In the genomic region with DNA sequence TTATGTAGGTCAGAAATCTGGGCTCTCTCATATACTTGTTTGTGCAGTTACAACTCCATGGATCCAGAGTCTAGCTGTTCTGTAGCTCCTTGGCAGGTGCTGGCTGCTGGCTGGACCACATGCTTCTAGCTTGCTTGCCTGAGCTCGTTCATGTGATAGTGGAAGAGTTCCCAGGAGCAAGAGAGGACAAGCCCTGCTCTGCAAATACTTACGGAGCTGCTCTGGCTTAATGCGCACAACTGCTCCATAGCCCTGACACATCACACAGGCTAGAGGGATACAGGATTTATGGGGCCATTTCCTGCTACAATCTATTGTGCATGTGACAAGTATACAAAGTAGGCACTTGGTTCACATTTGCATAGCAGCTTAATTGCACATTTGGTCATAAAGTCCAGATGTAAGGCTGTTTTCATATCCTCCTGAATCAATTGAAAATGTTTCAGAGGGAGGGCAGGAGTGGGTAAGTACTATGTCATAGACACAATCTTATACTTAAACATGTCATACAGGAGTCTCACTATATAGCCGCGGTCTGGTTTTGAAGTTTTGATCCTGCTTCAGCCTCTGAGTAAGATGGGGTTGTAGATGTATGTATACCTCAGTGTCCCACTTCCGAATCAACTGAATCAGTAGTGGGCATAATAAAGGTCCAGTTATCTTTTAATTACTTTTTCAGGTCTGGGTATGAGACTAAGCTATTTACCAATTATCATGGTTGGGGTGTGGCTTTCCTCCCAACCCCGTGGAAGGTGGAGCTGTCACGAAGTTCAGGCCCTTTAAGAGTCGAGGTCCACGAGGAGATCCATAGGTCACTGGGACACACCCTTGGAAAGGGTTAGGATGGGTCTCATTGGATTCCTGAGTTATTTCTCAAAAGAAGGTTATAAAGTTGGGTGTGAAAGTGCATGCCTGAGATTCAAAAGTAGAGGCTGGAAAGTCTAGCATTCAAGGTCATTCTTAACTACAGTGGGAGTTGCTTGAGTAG, we compare ENCODE assay signal across 12 mouse cellular contexts.
DNase-seq lines count a peak whose midpoint lies in the region; ATAC-seq and TF ChIP-seq lines count a peak whose summit lies in the region.
"Had no signal": no experiment of that assay in that cellular context is flagged by ENCODE, and none has a peak within 500 bp of the region (broad histone marks: within the 10 kb centered on the region; RNA-seq: fewer than 3 reads in every experiment).

No protein-coding gene starts in this region.

- H3K9me3 ChIP-seq in stomach, postnatal 0 days (ENCODE audit: control insufficient read depth, low read length) = no peaks in the 10 kb centered on the region
- no peaks in the 10 kb centered on the region for H3K9me3 ChIP-seq in liver, embryonic 11.5 days (ENCODE audit: control insufficient read depth, low read length)

- peak; percentile 77 for ATAC-seq in frontal cortex, adult (ENCODE audit: low TSS enrichment)
- peak; percentile 71; the same call in 1 of the 2 replicates for ATAC-seq in stomach, postnatal 0 days (ENCODE audit: low FRiP score, low TSS enrichment)
- no peak for ATAC-seq in liver, embryonic 11.5 days (replicated peaks; ENCODE audit: low FRiP score)
- ATAC-seq: forebrain, embryonic 14.5 days had no signal

- intact Hi-C loops in heart, postnatal 14 days (cut with DNase I) = no loop called here

- no peak overlapping the region for H3K4me2 ChIP-seq in stomach, postnatal 0 days (replicated peaks; ENCODE audit: low read depth)
- H3K4me2 ChIP-seq in liver, embryonic 11.5 days = no peak overlapping the region

- no peaks in the 10 kb centered on the region for H3K36me3 ChIP-seq in stomach, postnatal 0 days (ENCODE audit: control insufficient read depth, insufficient read depth, low read length)
- no peaks in the 10 kb centered on the region for H3K36me3 ChIP-seq in liver, embryonic 11.5 days (ENCODE audit: control insufficient read depth, insufficient read depth, low read length)

- 71% methylated on average over 10 of the region's 10 CpGs for WGBS in stomach, postnatal 0 days
- 82% methylated on average over 10 of the region's 10 CpGs for WGBS in liver, embryonic 11.5 days

- DNase-seq in frontal cortex, postnatal 14 days (ENCODE audit: low spot score in 2 of 2) = no peak
- peak; percentile 15 to 50 for DNase-seq in urinary bladder, adult 18-20 months (ENCODE audit: low spot score in 2 of 2)
- no peak for DNase-seq in urinary bladder, postnatal 10 days (ENCODE audit: low spot score)
- DNase-seq in heart, postnatal 14 days = peak; percentile 21 to 44
- DNase-seq in stomach, postnatal 0 days (ENCODE audit: low spot score) = no peak
- DNase-seq in ovary, adult 18-20 months (ENCODE audit: low spot score) = no peak
- no peak for DNase-seq in liver, embryonic 11.5 days (ENCODE audit: low spot score)
- DNase-seq: kidney, postnatal 36 days; lung, adult 18-20 months had no signal

- H3K9ac ChIP-seq in stomach, postnatal 0 days (ENCODE audit: low read length) = no peak overlapping the region
- no peak overlapping the region for H3K9ac ChIP-seq in liver, embryonic 11.5 days (ENCODE audit: low read depth, low read length)

- peak; percentile 37 for TF ChIP-seq EP300 in stomach, postnatal 0 days (optimal IDR thresholded peaks at IDR 0.05)

- no peak overlapping the region for H3K4me3 ChIP-seq in stomach, postnatal 0 days (ENCODE audit: low read depth, low read length)
- H3K4me3 ChIP-seq in liver, embryonic 11.5 days (ENCODE audit: low read depth, low read length) = no peak overlapping the region
- H3K4me3 ChIP-seq: myocyte had no signal

- no peak for TF ChIP-seq CTCF in stomach, postnatal 0 days (IDR thresholded peaks at IDR 0.05; ENCODE audit: low read depth)

- no peaks in the 10 kb centered on the region for H3K27me3 ChIP-seq in stomach, postnatal 0 days (ENCODE audit: control insufficient read depth, insufficient read depth, low read length)
- no peaks in the 10 kb centered on the region for H3K27me3 ChIP-seq in liver, embryonic 11.5 days (replicated peaks; ENCODE audit: control insufficient read depth, insufficient read depth, low read length)

- no peak overlapping the region for H3K27ac ChIP-seq in stomach, postnatal 0 days (replicated peaks)
- H3K27ac ChIP-seq in liver, embryonic 11.5 days (ENCODE audit: low read depth, low read length) = no peak overlapping the region

- H3K4me1 ChIP-seq in stomach, postnatal 0 days (replicated peaks; ENCODE audit: control insufficient read depth, insufficient read depth) = no peaks in the 10 kb centered on the region
- no peaks in the 10 kb centered on the region for H3K4me1 ChIP-seq in liver, embryonic 11.5 days (replicated peaks; ENCODE audit: control insufficient read depth, insufficient read depth, low read length)

Comparison
In these comparisons a context has a peak if more than half of its experiments do, and no peak if none do; other contexts are left out.
1. DNase-seq: peak in urinary bladder, adult 18-20 months (2 of 2) and heart, postnatal 14 days (2 of 2); none in frontal cortex, postnatal 14 days (0 of 2), urinary bladder, postnatal 10 days (single experiment), stomach, postnatal 0 days (single experiment), ovary, adult 18-20 months (single experiment) and liver, embryonic 11.5 days (single experiment).